Mouse (Mus musculus): ENCODE measurements around the gene Gm20518. TPM values are rescaled to one million over a fixed set of nuclear protein-coding genes. Genes with fewer than 3 reads are reported as not detected.
A peak's percentile ranks its signal among the peaks of the same experiment; 100 is the strongest.

Gm20518 gene
- total and polyA plus RNA-seq, 3 experiments: 0.35 to 0.53 TPM; not detected in 1

DNA sequence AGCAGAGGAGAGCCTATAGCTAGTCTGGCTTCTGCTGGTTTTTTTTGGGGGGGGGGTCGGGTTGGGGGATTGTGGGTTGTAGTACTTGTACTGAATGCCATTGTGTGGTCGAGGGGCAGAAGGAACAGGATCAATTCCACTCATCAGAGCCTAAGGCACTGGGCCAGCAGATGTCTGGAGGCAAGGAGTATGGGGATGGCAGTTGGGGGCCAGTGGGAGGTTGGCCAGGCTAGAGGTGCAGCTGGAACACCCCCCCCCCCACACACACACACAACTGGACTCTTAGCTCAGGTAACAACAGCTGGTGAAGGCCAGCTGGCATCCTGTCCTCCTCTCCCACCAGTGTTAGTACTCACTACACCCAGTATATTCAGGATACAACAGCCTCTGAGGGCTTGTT lies 37.7 kb upstream of the Gm20518 start:
- Histone ChIP-seq H3K9me3 (replicated peaks; ENCODE audit: insufficient read depth, low read length) (no peaks in the 10 kb centered on the region), H3K36me3 (ENCODE audit: control insufficient read depth in 1 of 2, insufficient read depth in 2 of 2, low read length in 2 of 2) (peaks cover 0 to 19% of the 10 kb centered on the region in 2 experiments; a peak in 2 of 4 replicates), H3K27me3 (ENCODE audit: control insufficient read depth in 1 of 2, insufficient read depth in 2 of 2, low read length in 2 of 2) (no peaks in the 10 kb centered on the region), H3K79me2 (ENCODE audit: control insufficient read depth, insufficient read depth, low read length, poor library complexity) (peaks cover 9% of the 10 kb centered on the region), H3K9ac (ENCODE audit: control insufficient read depth, low read depth, low read length, poor library complexity, severe bottlenecking) (peak overlapping the region; percentile 86), H3K27ac (ENCODE audit: control insufficient read depth, low read depth, low read length) (peak overlapping the region; percentile 96), H3K4me1 (ENCODE audit: control insufficient read depth in 1 of 2, insufficient read depth in 2 of 2, low read length in 2 of 2) (peaks cover 15 to 31% of the 10 kb centered on the region in 2 experiments), H3K4me3 (ENCODE audit: control insufficient read depth in 1 of 2, insufficient read depth in 1 of 2, low read depth in 2 of 2, low read length in 2 of 2) (peak overlapping the region; percentile 56 to 80; a peak in 3 of 4 replicates)
- DNase-seq (ENCODE audit: low read depth, low spot score): no peak
- TF ChIP-seq MYC (IDR thresholded peaks at IDR 0.05; ENCODE audit: low read depth, low read length) (no peak), UBTF (IDR thresholded peaks at IDR 0.05; ENCODE audit: borderline replicate concordance, insufficient read depth, low read depth, low read length) (no peak), GATA1 (IDR thresholded peaks at IDR 0.05; ENCODE audit: low read depth, low read length) (no peak), MXI1 (IDR thresholded peaks at IDR 0.05; ENCODE audit: low read depth, low read length) (no peak), POLR2AphosphoS2 (IDR thresholded peaks at IDR 0.05; ENCODE audit: low read length) (no peak), NRF1 (IDR thresholded peaks at IDR 0.05; ENCODE audit: insufficient read depth, low read depth, low read length, poor library complexity, severe bottlenecking) (no peak), ELF1 (IDR thresholded peaks at IDR 0.05; ENCODE audit: low read depth, low read length) (no peak), GABPA (IDR thresholded peaks at IDR 0.05; ENCODE audit: low read depth, low read length) (no peak), MEF2A (IDR thresholded peaks at IDR 0.05; ENCODE audit: extremely low read depth, insufficient replicate concordance, low read depth, low read length, poor library complexity, severe bottlenecking) (no peak), MAZ (IDR thresholded peaks at IDR 0.05; ENCODE audit: low read depth, low read length) (no peak), USF1 (IDR thresholded peaks at IDR 0.05; ENCODE audit: low read depth, low read length) (no peak), TAL1 (IDR thresholded peaks at IDR 0.05; ENCODE audit: low read length) (no peak), POLR2AphosphoS5 (IDR thresholded peaks at IDR 0.05; ENCODE audit: borderline replicate concordance, low read depth, low read length) (no peak), E2F4 (IDR thresholded peaks at IDR 0.05; ENCODE audit: borderline replicate concordance, low read depth, low read length) (no peak)

- H3K27me3 ChIP-seq (ENCODE audit: control insufficient read depth in 1 of 2, insufficient read depth in 2 of 2, low read length in 2 of 2): no peaks in the 10 kb centered on the region
- DNase-seq (ENCODE audit: low read depth, low spot score): peak; percentile 95
- H3K9me3 ChIP-seq (replicated peaks; ENCODE audit: insufficient read depth, low read length): no peaks in the 10 kb centered on the region
- peak overlapping the region; percentile 58 to 80 for H3K4me3 ChIP-seq (ENCODE audit: control insufficient read depth in 1 of 2, insufficient read depth in 1 of 2, low read depth in 2 of 2, low read length in 2 of 2)
- H3K4me1 ChIP-seq (ENCODE audit: control insufficient read depth in 1 of 2, insufficient read depth in 2 of 2, low read length in 2 of 2): peaks cover 9 to 25% of the 10 kb centered on the region in 2 experiments
- H3K9ac ChIP-seq (ENCODE audit: control insufficient read depth, low read depth, low read length, poor library complexity, severe bottlenecking): peak overlapping the region; percentile 86
- H3K79me2 ChIP-seq (ENCODE audit: control insufficient read depth, insufficient read depth, low read length, poor library complexity): peaks cover 9% of the 10 kb centered on the region
- peak overlapping the region; percentile 96 for H3K27ac ChIP-seq (ENCODE audit: control insufficient read depth, low read depth, low read length)
- H3K36me3 ChIP-seq (ENCODE audit: control insufficient read depth in 1 of 2, insufficient read depth in 2 of 2, low read length in 2 of 2): peaks cover 0 to 14% of the 10 kb centered on the region in 2 experiments; a peak in 2 of 4 replicates
- TF ChIP-seq RCOR1 (IDR thresholded peaks at IDR 0.05; ENCODE audit: low read depth, low read length) (no peak), ETS1 (IDR thresholded peaks at IDR 0.05; ENCODE audit: low read depth, low read length) (peak; percentile 37; the same call in 1 of the 2 replicates), UBTF (IDR thresholded peaks at IDR 0.05; ENCODE audit: borderline replicate concordance, insufficient read depth, low read depth, low read length) (no peak), TBP (IDR thresholded peaks at IDR 0.05; ENCODE audit: low read depth, low read length) (peak; percentile 69; the same call in 1 of the 2 replicates), MAFK (IDR thresholded peaks at IDR 0.05; ENCODE audit: borderline replicate concordance, low read depth, low read length) (no peak), BHLHE40 (IDR thresholded peaks at IDR 0.05; ENCODE audit: borderline replicate concordance, low read depth, low read length) (no peak), ZNF384 (IDR thresholded peaks at IDR 0.05; ENCODE audit: low read depth, low read length) (no peak), E2F4 (IDR thresholded peaks at IDR 0.05; ENCODE audit: borderline replicate concordance, low read depth, low read length) (no peak), CHD1 (IDR thresholded peaks at IDR 0.05; ENCODE audit: low read depth, low read length) (no peak), JUND (IDR thresholded peaks at IDR 0.05; ENCODE audit: low read depth, low read length) (no peak), MXI1 (IDR thresholded peaks at IDR 0.05; ENCODE audit: low read depth, low read length) (no peak), EP300 (IDR thresholded peaks at IDR 0.05; ENCODE audit: low read depth in 1 of 2, low read length in 2 of 2) (peak; percentile 9 to 24; a peak in 1 of 4 replicates), CTCF (IDR thresholded peaks at IDR 0.05 in 2 of 3, conservative IDR thresholded peaks at IDR 0.05 in 1 of 3; ENCODE audit: control insufficient read depth in 1 of 3, insufficient read depth in 1 of 3, low read depth in 2 of 3, low read length in 3 of 3, poor library complexity in 1 of 3, severe bottlenecking in 1 of 3) (peak; percentile 36 to 94 (median 70)), MYB (IDR thresholded peaks at IDR 0.05; ENCODE audit: low read depth, low read length) (no peak), MAZ (IDR thresholded peaks at IDR 0.05; ENCODE audit: low read depth, low read length) (no peak), SMC3 (IDR thresholded peaks at IDR 0.05; ENCODE audit: low read depth, low read length) (peak; percentile 69), NELFE (IDR thresholded peaks at IDR 0.05; ENCODE audit: low read depth, low read length) (no peak), MEF2A (IDR thresholded peaks at IDR 0.05; ENCODE audit: extremely low read depth, insufficient replicate concordance, low read depth, low read length, poor library complexity, severe bottlenecking) (no peak), ZC3H11A (IDR thresholded peaks at IDR 0.05; ENCODE audit: low read depth, low read length) (peak; percentile 26; the same call in 1 of the 2 replicates), USF2 (IDR thresholded peaks at IDR 0.05; ENCODE audit: borderline replicate concordance in 1 of 2, insufficient read depth in 1 of 2, low read depth in 1 of 2, low read length in 2 of 2) (no peak)
Measured at GRCm38 (mm10) chr16:17928627-17929104, 37.2 kb upstream of the Gm20518 start.

Measured in MEL (cell line).